Mouse (Mus musculus): Measurements from ENCODE around the gene Ctnnd2. TPM values are rescaled to one million over a fixed set of nuclear protein-coding genes. Genes with fewer than 3 reads are reported as not detected.

The Ctnnd2 gene
- total RNA-seq, 1 experiment from 2014 or later: 2.4 TPM

DNA sequence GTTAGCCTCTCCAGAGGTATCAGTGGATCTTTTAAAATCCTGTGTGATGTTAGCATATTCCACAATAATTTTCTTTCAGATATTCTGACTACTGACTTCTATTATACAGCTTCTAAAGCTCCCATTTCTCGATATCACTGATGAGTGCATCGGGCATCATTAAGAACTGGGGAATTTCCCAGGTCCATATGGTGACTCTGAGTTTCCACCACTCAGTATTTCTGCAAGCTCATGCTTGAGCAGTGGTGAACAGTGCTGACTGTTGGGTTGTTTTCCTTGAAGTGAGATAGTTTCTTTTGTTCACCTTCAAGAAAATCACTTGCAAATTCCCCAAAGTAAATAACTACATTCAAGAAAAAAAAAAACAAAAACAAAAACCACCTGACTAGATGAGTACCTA, 542.4 kb downstream of the Ctnnd2 start:
- no peak for ATAC-seq (replicated peaks in 1 of 2; ENCODE audit: insufficient read depth in 1 of 2, low FRiP score in 2 of 2, low TSS enrichment in 1 of 2, low read depth in 1 of 2, poor library complexity in 2 of 2, severe bottlenecking in 2 of 2)

DNA sequence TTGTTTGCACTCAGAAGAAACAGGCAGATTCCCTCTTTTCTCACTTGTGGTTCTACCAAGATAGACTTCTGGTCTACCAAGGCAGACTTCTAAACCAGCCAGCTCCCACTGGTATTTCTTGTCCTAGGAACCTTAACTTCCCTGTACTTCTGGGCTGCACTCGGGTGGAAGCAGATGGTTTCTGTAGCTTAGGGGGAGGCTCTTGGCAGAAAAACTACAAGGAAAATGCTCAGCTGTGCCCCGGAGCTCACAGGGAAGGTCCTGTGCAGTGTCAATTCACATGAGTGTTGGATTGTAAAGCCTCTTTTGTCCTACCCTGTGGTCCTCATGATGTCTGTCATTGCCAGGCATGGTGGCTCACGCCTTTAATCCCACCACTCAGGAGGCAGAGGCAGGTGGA, 546.4 kb downstream of the Ctnnd2 start:
- no peak for ATAC-seq (replicated peaks in 1 of 2; ENCODE audit: insufficient read depth in 1 of 2, low FRiP score in 2 of 2, low TSS enrichment in 1 of 2, low read depth in 1 of 2, poor library complexity in 2 of 2, severe bottlenecking in 2 of 2)

DNA sequence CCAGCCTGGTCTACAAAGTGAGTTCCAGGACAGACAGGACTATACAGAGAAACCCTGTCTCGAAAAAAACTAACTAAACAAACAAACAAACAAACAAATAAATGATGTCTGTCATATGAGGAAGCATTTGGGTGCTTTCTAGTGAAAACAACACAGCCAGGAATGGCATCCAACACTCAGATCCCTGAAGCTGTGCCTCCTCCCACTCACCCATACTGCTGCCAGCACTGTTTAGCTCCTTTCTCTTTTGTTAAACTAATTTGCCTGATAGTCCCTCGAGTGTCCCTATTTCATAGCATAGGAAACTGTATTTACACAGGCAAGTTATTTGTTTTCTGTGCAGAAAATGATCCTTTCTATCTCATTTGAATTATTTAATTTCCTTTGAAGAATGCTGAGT, 546.8 kb downstream of the Ctnnd2 start:
- no peak for ATAC-seq (replicated peaks in 1 of 2; ENCODE audit: insufficient read depth in 1 of 2, low FRiP score in 2 of 2, low TSS enrichment in 1 of 2, low read depth in 1 of 2, poor library complexity in 2 of 2, severe bottlenecking in 2 of 2)

DNA sequence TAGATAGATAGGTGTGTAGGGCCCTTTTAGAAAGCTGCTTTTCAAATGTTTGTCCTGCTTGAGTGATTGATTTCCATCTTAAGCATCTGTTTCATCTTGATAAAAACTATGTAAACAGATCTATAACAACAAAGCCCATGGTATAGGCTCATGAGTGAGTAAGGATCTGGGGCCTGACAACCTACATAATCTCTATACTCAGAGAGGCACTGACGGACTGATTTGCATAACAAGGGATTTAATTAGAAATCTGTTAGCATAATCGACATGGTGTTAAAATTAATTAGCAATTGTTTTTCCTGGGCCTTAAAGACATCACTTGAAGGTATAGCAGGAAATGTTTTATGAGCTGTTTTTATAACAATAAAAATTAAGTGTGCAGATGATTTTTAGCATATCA, 548.7 kb downstream of the Ctnnd2 start:
- no peak for ATAC-seq (replicated peaks in 1 of 2; ENCODE audit: insufficient read depth in 1 of 2, low FRiP score in 2 of 2, low TSS enrichment in 1 of 2, low read depth in 1 of 2, poor library complexity in 2 of 2, severe bottlenecking in 2 of 2)

DNA sequence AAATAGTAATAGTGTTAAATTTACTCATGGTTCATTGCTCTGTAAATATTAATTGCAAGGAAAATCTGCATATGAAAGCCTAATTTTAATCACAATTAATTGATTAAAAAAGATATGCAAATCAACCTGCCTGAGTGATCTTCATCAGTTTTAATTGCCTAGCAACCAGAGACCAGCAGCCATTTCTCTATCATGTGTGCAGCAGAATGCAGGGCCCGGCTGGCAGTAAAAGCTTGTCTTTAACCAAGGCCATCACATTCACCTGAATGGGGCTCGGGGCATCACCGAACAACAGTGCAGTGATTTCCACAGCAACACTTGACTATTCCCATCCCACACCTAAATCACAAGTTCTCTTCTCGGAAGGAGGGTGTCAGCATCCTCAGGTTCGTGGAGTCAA, 553.7 kb downstream of the Ctnnd2 start:
- ATAC-seq (replicated peaks in 1 of 2; ENCODE audit: insufficient read depth in 1 of 2, low FRiP score in 2 of 2, low TSS enrichment in 1 of 2, low read depth in 1 of 2, poor library complexity in 2 of 2, severe bottlenecking in 2 of 2): no peak

DNA sequence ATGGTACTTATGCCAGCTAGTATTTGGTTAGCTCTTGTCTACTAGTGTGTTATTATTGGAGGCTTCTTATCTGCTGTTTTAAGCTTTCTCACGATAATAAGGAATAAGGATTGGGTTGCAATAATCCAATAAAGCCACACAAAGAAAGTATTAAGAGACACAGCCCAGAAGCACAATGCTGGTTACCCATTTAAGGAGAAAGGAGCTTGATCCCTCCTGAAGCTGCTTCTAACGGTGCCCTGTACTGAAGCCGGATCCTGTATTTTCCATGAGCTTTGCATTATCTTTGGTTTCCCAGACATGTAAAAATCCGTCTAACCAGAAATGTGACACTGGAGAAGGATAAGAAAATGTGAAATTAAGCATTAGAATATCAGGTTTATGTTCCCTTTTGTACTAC, 565.8 kb downstream of the Ctnnd2 start:
- ATAC-seq (replicated peaks in 1 of 2; ENCODE audit: insufficient read depth in 1 of 2, low FRiP score in 2 of 2, low TSS enrichment in 1 of 2, low read depth in 1 of 2, poor library complexity in 2 of 2, severe bottlenecking in 2 of 2): no peak

DNA sequence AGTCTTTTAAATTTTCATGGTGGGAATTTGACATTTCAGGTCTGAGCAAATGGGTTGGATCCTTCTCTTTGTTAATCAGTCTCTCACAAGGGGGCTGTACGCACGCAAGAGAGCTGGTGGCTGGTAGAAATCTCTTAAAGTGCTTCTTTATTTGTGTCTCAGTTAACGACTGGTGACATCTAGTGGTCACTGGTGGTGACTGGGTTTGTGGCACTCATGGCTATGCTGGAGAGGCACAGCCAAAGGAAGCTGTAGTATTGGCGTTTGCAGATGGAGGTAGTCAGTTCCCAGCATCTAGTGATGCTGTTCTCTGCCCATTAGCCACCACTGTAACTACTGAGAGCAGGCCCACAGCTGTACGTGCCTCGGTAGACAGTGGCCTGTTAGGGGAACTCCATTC, 568.3 kb downstream of the Ctnnd2 start:
- peak; percentile 80 to 95 for ATAC-seq (replicated peaks in 1 of 2; ENCODE audit: insufficient read depth in 1 of 2, low FRiP score in 2 of 2, low TSS enrichment in 1 of 2, low read depth in 1 of 2, poor library complexity in 2 of 2, severe bottlenecking in 2 of 2)

DNA sequence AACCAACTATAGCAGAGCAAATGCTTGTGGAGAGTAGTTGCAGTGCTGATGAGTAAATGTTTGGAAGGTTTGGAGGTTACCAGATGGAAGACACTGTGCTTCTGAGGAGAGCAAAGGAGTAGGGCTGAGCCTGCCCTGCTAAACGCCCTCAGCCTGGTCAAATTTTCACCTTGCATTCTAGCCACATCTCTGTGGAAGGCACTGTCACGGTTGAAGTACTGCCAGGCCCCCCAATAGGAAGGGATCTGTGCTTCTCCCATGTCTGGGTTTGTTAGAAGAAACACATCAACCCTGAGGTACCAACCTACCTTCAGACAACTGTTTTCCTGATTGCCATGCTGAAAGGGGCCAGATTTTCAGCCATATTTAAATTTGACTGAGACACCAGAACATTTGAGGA, 585.6 kb downstream of the Ctnnd2 start:
- ATAC-seq (replicated peaks in 1 of 2; ENCODE audit: insufficient read depth in 1 of 2, low FRiP score in 2 of 2, low TSS enrichment in 1 of 2, low read depth in 1 of 2, poor library complexity in 2 of 2, severe bottlenecking in 2 of 2): no peak

DNA sequence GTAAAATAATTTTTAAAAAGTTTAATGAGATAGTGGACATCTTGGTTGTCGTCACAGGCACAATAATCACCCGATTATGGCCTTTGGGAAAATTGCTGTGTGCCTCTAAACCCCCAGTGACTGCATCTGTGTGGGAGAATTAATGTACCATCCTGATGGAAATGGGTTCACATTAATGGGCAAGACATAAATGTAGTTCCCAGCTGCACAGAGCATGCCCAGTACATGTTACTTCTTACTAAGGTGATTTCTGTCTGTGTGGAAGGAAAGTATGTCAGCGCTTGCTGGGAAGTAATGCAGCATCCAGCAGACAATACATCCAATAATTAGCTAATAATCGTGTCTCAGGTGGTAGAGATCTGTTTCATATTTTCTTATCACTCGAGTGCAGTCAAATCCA, 589.8 kb downstream of the Ctnnd2 start:
- no peak for ATAC-seq (replicated peaks in 1 of 2; ENCODE audit: insufficient read depth in 1 of 2, low FRiP score in 2 of 2, low TSS enrichment in 1 of 2, low read depth in 1 of 2, poor library complexity in 2 of 2, severe bottlenecking in 2 of 2)

DNA sequence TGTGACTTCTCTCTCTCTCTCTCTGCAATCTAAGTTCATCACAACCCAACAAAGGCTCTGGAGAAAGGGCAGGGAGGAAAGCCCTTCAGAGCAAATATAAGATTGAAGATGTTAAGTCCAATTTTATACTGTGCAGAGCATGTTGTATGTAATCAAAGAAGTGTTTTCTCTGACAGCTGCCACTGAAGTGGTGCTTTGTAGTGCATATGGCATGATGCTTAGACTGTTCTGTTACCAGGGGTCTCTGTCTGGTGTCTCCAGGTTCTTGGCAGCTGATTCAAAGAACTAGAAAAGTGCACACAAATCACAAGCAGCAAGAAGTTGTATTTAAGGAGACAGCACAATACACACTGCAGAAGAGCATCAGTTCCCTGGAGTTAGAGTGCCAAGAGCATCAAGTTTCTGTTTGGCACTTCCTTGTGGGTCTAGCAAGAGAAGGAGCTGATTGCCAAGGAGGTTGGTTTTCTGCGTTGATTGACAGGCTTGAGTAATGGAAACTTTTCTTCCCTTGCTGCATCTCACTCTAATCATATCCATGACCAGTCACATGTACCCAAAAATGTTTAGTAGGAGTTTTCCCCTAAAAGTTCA, 590.4 kb downstream of the Ctnnd2 start:
- no peak for ATAC-seq (replicated peaks in 1 of 2; ENCODE audit: insufficient read depth in 1 of 2, low FRiP score in 2 of 2, low TSS enrichment in 1 of 2, low read depth in 1 of 2, poor library complexity in 2 of 2, severe bottlenecking in 2 of 2)

DNA sequence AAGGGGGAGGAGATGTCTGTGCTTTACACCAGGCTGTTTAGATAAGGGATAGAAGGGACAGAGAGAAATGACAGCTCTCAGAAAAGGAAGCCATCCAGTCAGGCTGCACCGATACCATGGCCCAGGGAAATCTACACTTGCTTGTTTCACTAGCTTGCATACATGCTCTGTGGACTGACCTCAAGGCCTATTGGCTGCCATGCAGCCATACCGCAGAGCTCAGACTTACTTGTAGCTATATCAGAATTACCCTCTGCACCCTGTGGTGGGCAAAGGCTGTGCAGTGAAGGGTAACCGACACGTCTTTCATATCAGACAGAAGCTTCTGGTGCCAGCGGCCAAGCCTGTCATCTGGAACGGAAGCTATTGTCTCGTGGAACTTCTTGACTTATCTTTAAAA, 604.5 kb downstream of the Ctnnd2 start:
- ATAC-seq (replicated peaks in 1 of 2; ENCODE audit: insufficient read depth in 1 of 2, low FRiP score in 2 of 2, low TSS enrichment in 1 of 2, low read depth in 1 of 2, poor library complexity in 2 of 2, severe bottlenecking in 2 of 2): no peak

DNA sequence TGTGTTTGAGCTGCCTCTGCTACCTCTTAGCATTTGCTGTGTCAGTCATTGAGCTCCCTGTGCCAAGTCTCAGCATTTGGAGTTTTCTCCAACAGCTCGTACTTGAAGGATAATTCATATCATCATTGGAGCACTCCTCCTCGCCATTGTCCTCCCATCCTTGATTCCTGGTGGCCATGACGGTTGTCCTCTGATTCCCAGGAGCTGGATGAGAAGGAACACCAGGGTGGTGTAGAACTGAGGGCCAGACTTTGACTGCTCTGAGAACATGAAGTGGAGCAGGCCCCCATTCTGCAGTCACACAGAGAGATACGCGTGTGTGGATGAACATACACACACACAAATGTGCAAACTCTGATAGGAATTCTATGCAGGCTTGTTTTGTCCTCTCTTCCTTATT, 605.4 kb downstream of the Ctnnd2 start:
- no peak for ATAC-seq (replicated peaks in 1 of 2; ENCODE audit: insufficient read depth in 1 of 2, low FRiP score in 2 of 2, low TSS enrichment in 1 of 2, low read depth in 1 of 2, poor library complexity in 2 of 2, severe bottlenecking in 2 of 2)

DNA sequence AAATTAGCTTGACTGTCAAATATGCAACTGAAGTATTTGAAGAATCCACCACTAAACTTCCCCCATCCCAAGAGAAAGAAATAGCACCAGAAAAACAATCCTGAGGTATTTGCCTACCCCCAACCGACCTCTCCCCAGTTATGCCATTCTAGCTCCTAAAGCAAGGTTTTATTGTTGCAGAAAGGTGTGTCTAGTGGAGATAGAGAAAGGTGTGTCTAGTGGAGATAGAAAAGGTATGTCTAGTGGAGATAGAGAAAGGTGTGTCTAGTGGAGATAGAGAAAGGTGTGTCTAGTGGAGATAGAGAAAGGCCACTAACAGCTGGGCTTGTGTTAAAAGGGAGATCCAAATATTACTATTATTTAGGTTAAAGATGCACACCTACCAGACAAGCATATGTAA, 607.5 kb downstream of the Ctnnd2 start:
- no peak for ATAC-seq (replicated peaks in 1 of 2; ENCODE audit: insufficient read depth in 1 of 2, low FRiP score in 2 of 2, low TSS enrichment in 1 of 2, low read depth in 1 of 2, poor library complexity in 2 of 2, severe bottlenecking in 2 of 2)

DNA sequence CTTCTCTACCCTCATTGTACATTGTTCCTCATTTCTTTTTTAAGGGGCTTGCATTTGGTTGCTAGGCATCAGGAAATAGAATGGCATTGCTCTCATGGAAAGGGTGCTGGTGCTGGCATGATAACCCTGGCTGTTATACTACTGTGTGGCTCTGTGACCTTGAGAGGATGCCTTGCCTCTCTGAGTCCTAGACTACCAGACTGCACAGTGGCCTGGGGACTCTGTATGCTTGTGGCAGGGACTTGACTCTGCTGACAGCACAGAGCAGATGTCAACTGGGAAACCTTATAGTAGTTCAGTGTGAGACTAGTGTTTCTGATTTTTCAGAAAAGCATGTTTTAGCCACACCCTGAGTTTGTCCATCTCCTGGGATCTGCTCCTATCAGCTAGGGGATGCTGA, 608.6 kb downstream of the Ctnnd2 start:
- no peak for ATAC-seq (replicated peaks in 1 of 2; ENCODE audit: insufficient read depth in 1 of 2, low FRiP score in 2 of 2, low TSS enrichment in 1 of 2, low read depth in 1 of 2, poor library complexity in 2 of 2, severe bottlenecking in 2 of 2)

DNA sequence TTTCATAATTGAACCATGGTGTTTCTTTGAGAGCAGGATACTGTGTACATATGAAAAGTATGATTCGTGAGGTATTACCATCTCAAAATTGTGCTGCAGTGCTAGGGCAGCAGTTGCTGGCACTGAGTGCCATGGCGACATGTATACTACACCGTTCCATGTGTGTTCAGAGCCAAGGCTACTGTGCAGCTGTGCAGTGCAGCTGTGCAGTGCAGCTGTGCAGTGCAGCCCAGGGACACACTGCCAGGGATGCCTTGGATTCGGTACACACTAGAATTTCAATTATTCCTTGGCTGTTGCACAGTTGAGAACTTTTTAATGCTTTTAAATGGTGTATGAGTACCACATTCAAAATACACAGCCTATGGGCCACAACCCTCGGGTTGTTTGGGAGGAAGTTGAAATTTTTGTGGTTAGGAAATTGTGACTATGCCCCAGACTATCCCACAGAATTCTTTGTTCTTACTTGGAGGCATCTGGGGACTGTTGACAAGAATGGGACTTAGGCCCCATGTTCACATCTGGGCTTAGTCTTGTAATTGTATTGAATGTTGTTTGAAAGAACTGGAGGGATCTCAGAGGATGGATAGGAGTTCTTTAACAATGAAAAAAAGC, 613.4 kb downstream of the Ctnnd2 start:
- no peak for ATAC-seq (replicated peaks in 1 of 2; ENCODE audit: insufficient read depth in 1 of 2, low FRiP score in 2 of 2, low TSS enrichment in 1 of 2, low read depth in 1 of 2, poor library complexity in 2 of 2, severe bottlenecking in 2 of 2)

DNA sequence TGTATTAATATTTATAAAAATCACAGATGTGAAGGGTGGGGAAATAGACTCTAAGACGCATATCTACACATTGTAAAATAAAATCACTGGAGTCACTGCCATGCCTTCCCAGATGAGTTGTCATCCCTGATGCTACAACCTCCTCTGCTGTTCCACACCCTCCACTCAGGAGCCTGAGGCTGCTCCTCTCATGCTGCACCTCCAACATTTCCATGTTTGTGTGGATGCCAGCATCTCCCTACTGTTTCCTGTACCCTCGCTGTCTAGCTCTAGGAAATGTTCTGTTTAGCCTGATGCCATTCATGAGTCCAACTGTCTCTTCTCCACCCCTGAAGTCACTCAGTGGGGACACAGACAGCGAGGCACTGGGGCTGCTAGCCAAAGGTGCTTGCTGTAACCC, 620.9 kb downstream of the Ctnnd2 start:
- ATAC-seq (replicated peaks in 1 of 2; ENCODE audit: insufficient read depth in 1 of 2, low FRiP score in 2 of 2, low TSS enrichment in 1 of 2, low read depth in 1 of 2, poor library complexity in 2 of 2, severe bottlenecking in 2 of 2): no peak

DNA sequence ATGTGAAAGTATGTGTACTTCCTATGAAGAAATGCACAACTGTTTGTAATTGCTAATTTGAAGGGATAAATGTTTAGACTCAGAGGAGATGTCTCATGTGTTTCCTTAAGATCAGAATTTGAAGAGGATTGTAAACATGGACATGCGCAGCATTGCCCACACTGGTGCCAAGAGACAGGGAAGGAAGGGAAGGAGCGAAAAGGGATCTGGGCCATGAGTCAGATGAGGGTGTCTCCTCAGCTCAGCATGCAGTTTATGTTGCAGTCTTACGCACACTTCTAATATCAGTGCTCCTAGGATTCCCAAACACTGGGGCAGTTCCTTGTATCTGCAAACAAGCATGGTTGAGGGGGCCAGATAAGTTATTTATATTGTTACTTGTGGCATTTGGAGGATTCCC, 623.3 kb downstream of the Ctnnd2 start:
- no peak for ATAC-seq (replicated peaks in 1 of 2; ENCODE audit: insufficient read depth in 1 of 2, low FRiP score in 2 of 2, low TSS enrichment in 1 of 2, low read depth in 1 of 2, poor library complexity in 2 of 2, severe bottlenecking in 2 of 2)

DNA sequence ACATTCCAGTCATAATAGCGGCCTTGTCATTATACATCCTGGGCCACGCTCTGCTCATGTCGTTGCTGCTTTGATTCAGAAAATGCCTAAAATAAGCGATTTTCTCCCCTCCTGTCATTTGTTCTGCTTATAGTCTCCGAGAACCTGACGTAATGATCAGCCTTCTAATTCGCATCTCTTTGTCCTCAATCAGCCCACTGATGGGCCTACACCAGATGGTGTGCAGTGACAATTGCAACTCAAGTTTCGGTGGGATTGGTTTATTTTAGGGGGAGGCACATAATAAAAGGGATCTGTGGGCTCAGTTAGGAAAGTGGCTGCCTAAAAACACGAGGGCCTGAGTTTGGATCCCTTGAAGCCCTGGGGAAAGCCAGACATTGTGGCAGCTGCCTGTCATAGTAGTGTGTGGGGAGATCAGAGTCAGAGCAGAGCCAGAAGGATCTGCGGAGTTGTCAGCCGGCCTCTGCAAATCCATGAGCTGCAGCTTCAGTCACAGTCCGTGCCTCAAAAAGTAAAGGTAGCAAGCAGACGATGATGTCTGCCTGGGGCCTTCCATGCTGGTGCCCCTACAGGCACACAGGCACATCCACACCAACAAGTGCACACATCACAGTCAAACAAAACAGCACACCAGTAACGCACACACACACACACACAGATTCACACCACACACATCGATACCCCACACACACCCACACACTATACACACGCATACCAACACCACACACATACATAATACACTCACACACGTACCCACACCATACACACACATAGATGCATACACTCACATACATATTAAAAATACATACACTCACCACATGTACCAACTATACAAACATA, 655.3 kb downstream of the Ctnnd2 start:
- no peak for ATAC-seq (replicated peaks in 1 of 2; ENCODE audit: insufficient read depth in 1 of 2, low FRiP score in 2 of 2, low TSS enrichment in 1 of 2, low read depth in 1 of 2, poor library complexity in 2 of 2, severe bottlenecking in 2 of 2)

Data from hematopoietic stem cell, adult 5-6 weeks (primary cell).